18 mouse cellular contexts compared by ENCODE assay signal in genomic region chr2:61387561-61387960, GRCm38 (mm10).
A peak's percentile ranks its signal among the peaks of the same experiment; 100 is the strongest.
DNase-seq lines count a peak whose midpoint lies in the region; ATAC-seq and TF ChIP-seq lines count a peak whose summit lies in the region.
"Had no signal": no experiment of that assay in that cellular context is flagged by ENCODE, and none has a peak within 500 bp of the region (broad histone marks: within the 10 kb centered on the region; RNA-seq: fewer than 3 reads in every experiment).

No protein-coding gene starts in this region.

- H3K27ac ChIP-seq in heart, embryonic 10.5 days = peak overlapping the region; percentile 49
- H3K27ac ChIP-seq in midbrain, postnatal 0 days (ENCODE audit: low read depth, low read length) = no peak overlapping the region
- no peak overlapping the region for H3K27ac ChIP-seq in midbrain, embryonic 16.5 days (ENCODE audit: low read length)
- H3K27ac ChIP-seq: embryonic facial prominence, embryonic 13.5 days; forebrain, embryonic 10.5 days; hindbrain, embryonic 15.5 days; limb, embryonic 12.5 days; midbrain, embryonic 12.5 days; neural tube, embryonic 12.5 days had no signal

- H3K36me3 ChIP-seq in heart, embryonic 10.5 days = no peaks in the 10 kb centered on the region
- no peaks in the 10 kb centered on the region for H3K36me3 ChIP-seq in midbrain, postnatal 0 days (ENCODE audit: insufficient read depth, low read length)
- H3K36me3 ChIP-seq in midbrain, embryonic 16.5 days (ENCODE audit: control insufficient read depth, insufficient read depth, low read length) = no peaks in the 10 kb centered on the region
- H3K36me3 ChIP-seq: embryonic facial prominence, embryonic 13.5 days; forebrain, embryonic 10.5 days; hindbrain, embryonic 15.5 days; limb, embryonic 12.5 days; midbrain, embryonic 12.5 days; neural tube, embryonic 12.5 days had no signal

- no peaks in the 10 kb centered on the region for H3K9me3 ChIP-seq in heart, embryonic 10.5 days
- H3K9me3 ChIP-seq in midbrain, postnatal 0 days (ENCODE audit: low read length) = no peaks in the 10 kb centered on the region
- no peaks in the 10 kb centered on the region for H3K9me3 ChIP-seq in midbrain, embryonic 16.5 days (replicated peaks; ENCODE audit: control insufficient read depth, low read length, poor library complexity, severe bottlenecking)
- H3K9me3 ChIP-seq: embryonic facial prominence, embryonic 13.5 days; forebrain, embryonic 10.5 days; hindbrain, embryonic 15.5 days; limb, embryonic 12.5 days; midbrain, embryonic 12.5 days; neural tube, embryonic 12.5 days had no signal

- no peak overlapping the region for H3K4me2 ChIP-seq in midbrain, postnatal 0 days (ENCODE audit: low read depth, low read length, poor library complexity, severe bottlenecking)
- no peak overlapping the region for H3K4me2 ChIP-seq in midbrain, embryonic 16.5 days (ENCODE audit: low read length)
- H3K4me2 ChIP-seq: embryonic facial prominence, embryonic 13.5 days; hindbrain, embryonic 15.5 days; limb, embryonic 12.5 days; midbrain, embryonic 12.5 days; neural tube, embryonic 12.5 days had no signal

- H3K27me3 ChIP-seq in heart, embryonic 10.5 days (ENCODE audit: insufficient read depth, poor library complexity, severe bottlenecking) = no peaks in the 10 kb centered on the region
- H3K27me3 ChIP-seq in midbrain, postnatal 0 days (ENCODE audit: insufficient read depth, low read length) = no peaks in the 10 kb centered on the region
- no peaks in the 10 kb centered on the region for H3K27me3 ChIP-seq in midbrain, embryonic 16.5 days (ENCODE audit: control insufficient read depth, insufficient read depth, low read depth, low read length)
- H3K27me3 ChIP-seq: embryonic facial prominence, embryonic 13.5 days; hindbrain, embryonic 15.5 days; limb, embryonic 12.5 days; midbrain, embryonic 12.5 days; neural tube, embryonic 12.5 days; Patski had no signal

- H3K9ac ChIP-seq in midbrain, postnatal 0 days (replicated peaks; ENCODE audit: low read length, poor library complexity, severe bottlenecking) = no peak overlapping the region
- no peak overlapping the region for H3K9ac ChIP-seq in midbrain, embryonic 16.5 days (ENCODE audit: low read depth, low read length)
- H3K9ac ChIP-seq: embryonic facial prominence, embryonic 13.5 days; hindbrain, embryonic 15.5 days; limb, embryonic 12.5 days; midbrain, embryonic 12.5 days; neural tube, embryonic 12.5 days had no signal

- intact Hi-C loops in heart, postnatal 25 days (cut with DNase I) = no loop called here

- DNase-seq in cerebellum, postnatal 14 days = peak; percentile 18 to 25
- no peak for DNase-seq in cerebellum, adult 11-12 months
- DNase-seq in heart, embryonic 10.5 days (ENCODE audit: low spot score) = no peak
- DNase-seq in heart, postnatal 25 days (ENCODE audit: low spot score) = no peak
- peak; percentile 46 for DNase-seq in midbrain, postnatal 0 days (ENCODE audit: low spot score)
- peak; percentile 74 for DNase-seq in retina, postnatal 1 day
- DNase-seq in adrenal gland, adult 8-10 months = no peak
- DNase-seq: cerebellum, adult 9-11 months; kidney, adult 2 months; kidney, postnatal 4 days had no signal

- no peak for TF ChIP-seq CTCF in midbrain, postnatal 0 days (IDR thresholded peaks at IDR 0.05)

- H3K4me3 ChIP-seq in heart, embryonic 10.5 days = no peak overlapping the region
- H3K4me3 ChIP-seq in midbrain, postnatal 0 days (ENCODE audit: low read depth, low read length) = no peak overlapping the region
- no peak overlapping the region for H3K4me3 ChIP-seq in midbrain, embryonic 16.5 days (ENCODE audit: low read depth, low read length)
- H3K4me3 ChIP-seq: embryonic facial prominence, embryonic 13.5 days; forebrain, embryonic 10.5 days; hindbrain, embryonic 15.5 days; limb, embryonic 12.5 days; midbrain, embryonic 12.5 days; neural tube, embryonic 12.5 days had no signal

- WGBS in heart, embryonic 10.5 days = 48% methylated on average over 5 of the region's 5 CpGs
- 57% methylated on average over 5 of the region's 5 CpGs for WGBS in midbrain, postnatal 0 days
- WGBS in midbrain, embryonic 16.5 days = 51% methylated on average over 5 of the region's 5 CpGs

- H3K4me1 ChIP-seq in heart, embryonic 10.5 days = peaks cover 10% of the 10 kb centered on the region
- no peaks in the 10 kb centered on the region for H3K4me1 ChIP-seq in midbrain, postnatal 0 days (ENCODE audit: insufficient read depth, low read length)
- H3K4me1 ChIP-seq in midbrain, embryonic 16.5 days (ENCODE audit: control insufficient read depth, insufficient read depth, low read length) = no peaks in the 10 kb centered on the region
- H3K4me1 ChIP-seq: embryonic facial prominence, embryonic 13.5 days; limb, embryonic 12.5 days; midbrain, embryonic 12.5 days had no signal

- ATAC-seq in midbrain, postnatal 0 days (ENCODE audit: low FRiP score) = no peak
- ATAC-seq in midbrain, embryonic 16.5 days = no peak
- ATAC-seq: Patski had no signal

Comparison
In these comparisons a context has a peak if more than half of its experiments do, and no peak if none do; other contexts are left out.
1. DNase-seq: peak in cerebellum, postnatal 14 days (2 of 2), midbrain, postnatal 0 days (single experiment) and retina, postnatal 1 day (single experiment); none in cerebellum, adult 11-12 months (single experiment), heart, embryonic 10.5 days (single experiment), heart, postnatal 25 days (single experiment) and adrenal gland, adult 8-10 months (single experiment).